Mouse (Mus musculus): Measurements from ENCODE around the gene Hist1h2ag.

- no peak for TF ChIP-seq CTCF (IDR thresholded peaks at IDR 0.05; ENCODE audit: extremely low read depth, insufficient read depth, low read length)
- no peak for TF ChIP-seq POLR2A (IDR thresholded peaks at IDR 0.05; ENCODE audit: extremely low read depth, insufficient read depth, low read length)
Measured at GRCm38 (mm10) chr13:21993957-21994738, 48.6 kb downstream of the Hist1h2ag start.

All from cortical plate, adult 2 months (tissue).